Mouse (Mus musculus) gastrocnemius, postnatal 36 days (tissue): Measurements from ENCODE around the gene Rps6kb2. TPM values are rescaled to one million over a fixed set of nuclear protein-coding genes. Genes with fewer than 3 reads are reported as not detected.

ENCODE experiments used
- DNase-seq, 2 experiments: peaks; one replicate each; pipeline ENCODE4 v3.0.0; 2022
- intact Hi-C: fragments of 180-260 bp; cut with DNase I; formaldehyde crosslinking; loops from one replicate; pipeline ENCODE4 v1.15.1; 2025
- total RNA-seq, 2 experiments: library from RNA; stranded (reverse); gene quantifications; 2 replicates each; pipeline ENCODE4 v1.2.3; 2021

Rps6kb2 gene
- total RNA-seq, 2 experiments from 2014 or later: 25.2 to 26.8 TPM

DNA sequence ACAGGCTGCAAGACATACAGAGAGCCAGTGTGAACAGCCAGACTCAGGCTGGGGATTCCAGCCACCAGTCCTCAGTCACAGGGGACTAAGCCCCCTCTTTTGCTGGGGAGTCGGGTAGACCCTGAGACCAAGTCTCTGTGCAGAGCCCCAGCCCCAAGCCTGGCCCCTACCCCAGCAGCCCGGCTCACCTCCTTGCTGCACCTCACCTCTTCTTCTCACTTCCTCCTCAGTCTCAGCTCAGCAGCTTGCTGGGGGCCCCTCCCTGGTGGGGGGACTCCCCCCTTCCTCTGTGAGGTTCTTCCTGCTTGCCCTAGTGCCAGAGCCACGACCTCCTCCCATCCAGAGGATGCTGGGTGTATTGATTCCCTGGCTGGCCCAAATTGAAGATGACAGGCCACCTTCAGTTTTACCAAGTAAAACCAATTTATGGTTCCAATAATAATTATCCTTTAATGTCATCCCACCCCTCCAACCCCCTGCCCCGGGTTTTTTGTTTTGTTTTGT, 27.7 kb upstream of the Rps6kb2 start, which contains the start of gene Tbc1d10c:
TSS of gene Tbc1d10c (minus strand) at position 454 of the 504 bp plus-strand sequence.
- no peak for DNase-seq
- intact Hi-C loops: loop anchor here (1.0 kb wide), 1 partner anchor 22 kb away; no protein-coding TSS in a partner anchor

GRCm38 (mm10) chr19:4189051-4189620, 26.0 kb upstream of the Rps6kb2 start:
- intact Hi-C loops: loop anchor here (2.0 kb wide), 1 partner anchor 14 kb away; the partner anchor contains the start of gene Carns1
- no peak for DNase-seq

DNA sequence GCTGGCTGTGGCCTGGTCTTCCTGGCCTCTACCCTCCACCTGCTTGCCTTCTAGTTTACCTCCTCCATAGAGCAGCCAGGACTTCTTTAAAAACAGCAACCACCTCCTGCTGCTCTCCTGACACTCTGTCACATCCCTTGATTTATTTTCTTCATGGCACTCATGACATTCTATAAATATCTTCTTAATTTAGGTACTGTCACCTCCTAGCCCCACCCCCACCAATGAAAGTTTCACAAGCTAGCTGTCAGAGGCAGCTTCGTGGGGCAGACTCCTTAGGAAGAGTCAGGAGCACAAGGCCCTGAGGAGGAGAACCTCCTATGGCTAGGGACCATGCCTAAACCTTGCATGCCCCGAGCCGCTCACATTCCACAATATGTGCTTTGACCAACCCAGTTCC, 24.1 kb upstream of the Rps6kb2 start:
- no peak for DNase-seq
- intact Hi-C loops: no loop called here

GRCm38 (mm10) chr19:4184976-4185975, 22.1 kb upstream of the Rps6kb2 start:
- no peak for DNase-seq
- intact Hi-C loops: no loop called here

DNA sequence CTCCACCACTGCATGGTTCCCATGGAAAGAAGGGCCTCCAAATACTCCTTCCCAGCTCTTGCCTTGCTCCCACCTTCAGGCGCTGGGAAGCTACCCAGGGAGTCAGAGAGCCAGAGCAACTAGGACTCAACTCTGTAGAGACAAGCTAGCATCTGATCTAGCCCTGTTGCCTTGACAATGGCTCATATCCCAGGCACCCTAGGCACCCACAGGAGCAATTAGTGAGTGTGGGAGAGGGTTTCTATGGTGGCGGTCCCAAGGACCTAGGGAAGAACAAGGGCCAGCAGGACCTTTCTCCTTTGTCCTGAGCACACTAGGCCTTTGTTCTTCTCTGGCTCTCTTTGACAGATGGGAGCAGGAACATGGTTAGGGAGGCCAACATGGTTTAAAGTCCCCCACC, 20.5 kb upstream of the Rps6kb2 start:
- intact Hi-C loops: no loop called here

GRCm38 (mm10) chr19:4181892-4182291, 18.7 kb upstream of the Rps6kb2 start:
- intact Hi-C loops: no loop called here
- DNase-seq: no peak

More for the DNA sequence above, 20.5 kb upstream of the Rps6kb2 start:
- DNase-seq: no peak

DNA sequence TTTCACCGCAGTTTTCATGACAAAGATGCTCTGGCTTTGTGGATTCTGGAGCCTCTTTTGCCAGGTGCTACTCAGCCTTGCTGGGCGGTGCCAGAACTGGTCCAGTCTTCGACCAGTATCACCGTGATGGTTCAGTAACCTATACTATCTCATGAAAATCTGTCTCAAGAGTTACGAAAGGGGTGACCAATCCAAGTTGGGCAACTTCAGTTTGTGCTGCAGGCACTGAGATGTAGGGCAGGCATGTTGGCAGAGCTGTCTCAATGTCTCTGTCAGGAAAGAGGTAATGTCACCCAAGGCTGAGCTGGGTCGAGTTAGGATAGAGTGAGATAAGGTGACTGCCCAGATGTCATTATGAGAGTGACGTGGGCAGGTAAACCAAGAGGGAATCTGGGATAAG, 17.3 kb upstream of the Rps6kb2 start:
- intact Hi-C loops: no loop called here
- no peak for DNase-seq

DNA sequence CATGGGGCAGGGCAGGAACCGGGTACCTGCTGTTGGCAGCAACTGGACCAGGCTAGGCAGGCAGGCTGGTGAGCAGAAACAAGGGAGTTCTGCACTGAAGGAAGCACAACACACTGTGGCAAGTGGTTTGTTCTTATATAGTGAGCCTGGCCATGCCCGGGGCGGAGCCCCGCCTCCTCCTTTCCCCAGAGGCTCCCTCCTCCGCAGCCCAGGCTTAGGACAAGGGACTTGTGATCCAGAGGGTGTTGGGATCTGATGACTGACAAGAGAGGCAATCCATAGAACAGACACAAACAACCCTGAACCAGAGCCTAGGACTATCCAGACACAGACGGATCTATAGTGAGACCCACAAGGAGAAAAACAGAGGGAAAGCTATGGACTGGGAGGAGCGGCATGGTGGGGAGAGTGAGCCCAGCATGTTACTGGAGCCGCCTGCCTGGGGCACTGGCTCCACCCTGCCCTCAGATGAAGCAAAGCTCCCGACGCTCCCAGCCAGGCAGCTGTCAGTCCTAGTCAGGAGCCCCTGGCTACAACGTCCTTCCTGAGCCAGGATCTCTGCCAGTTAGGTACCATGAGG, 12.3 kb upstream of the Rps6kb2 start, which contains the start of gene Carns1:
TSS of gene Carns1 (minus strand) at position 112 of the 580 bp plus-strand sequence.
- intact Hi-C loops: loop anchor here (2.0 kb wide), 1 partner anchor 13 kb away; no protein-coding TSS in a partner anchor
- peak in 1 of 2 experiments; percentile 47 for DNase-seq

DNA sequence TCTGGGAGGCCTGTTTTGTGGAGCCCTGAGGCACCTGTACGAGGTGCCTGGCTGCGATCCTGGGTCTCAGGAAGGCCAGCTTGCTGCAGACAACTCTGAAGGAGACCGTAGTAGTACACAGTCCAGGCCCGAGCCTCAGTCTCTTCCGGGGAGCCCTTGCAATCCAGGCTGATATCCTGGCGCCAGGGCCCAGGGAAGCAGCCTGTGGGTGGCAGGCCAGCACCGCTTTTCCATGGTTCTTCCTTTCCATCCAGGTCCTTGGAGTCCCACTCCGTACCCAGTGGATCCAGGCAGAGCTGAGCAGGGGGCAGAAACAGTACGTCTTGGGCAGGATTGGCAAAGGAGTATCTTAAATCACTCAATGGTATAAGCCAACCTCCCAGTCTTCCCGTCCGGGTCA, 9.8 kb upstream of the Rps6kb2 start:
- intact Hi-C loops: loop anchor here (5.0 kb wide), 1 partner anchor 54 kb away; no protein-coding TSS in a partner anchor
- no peak for DNase-seq

DNA sequence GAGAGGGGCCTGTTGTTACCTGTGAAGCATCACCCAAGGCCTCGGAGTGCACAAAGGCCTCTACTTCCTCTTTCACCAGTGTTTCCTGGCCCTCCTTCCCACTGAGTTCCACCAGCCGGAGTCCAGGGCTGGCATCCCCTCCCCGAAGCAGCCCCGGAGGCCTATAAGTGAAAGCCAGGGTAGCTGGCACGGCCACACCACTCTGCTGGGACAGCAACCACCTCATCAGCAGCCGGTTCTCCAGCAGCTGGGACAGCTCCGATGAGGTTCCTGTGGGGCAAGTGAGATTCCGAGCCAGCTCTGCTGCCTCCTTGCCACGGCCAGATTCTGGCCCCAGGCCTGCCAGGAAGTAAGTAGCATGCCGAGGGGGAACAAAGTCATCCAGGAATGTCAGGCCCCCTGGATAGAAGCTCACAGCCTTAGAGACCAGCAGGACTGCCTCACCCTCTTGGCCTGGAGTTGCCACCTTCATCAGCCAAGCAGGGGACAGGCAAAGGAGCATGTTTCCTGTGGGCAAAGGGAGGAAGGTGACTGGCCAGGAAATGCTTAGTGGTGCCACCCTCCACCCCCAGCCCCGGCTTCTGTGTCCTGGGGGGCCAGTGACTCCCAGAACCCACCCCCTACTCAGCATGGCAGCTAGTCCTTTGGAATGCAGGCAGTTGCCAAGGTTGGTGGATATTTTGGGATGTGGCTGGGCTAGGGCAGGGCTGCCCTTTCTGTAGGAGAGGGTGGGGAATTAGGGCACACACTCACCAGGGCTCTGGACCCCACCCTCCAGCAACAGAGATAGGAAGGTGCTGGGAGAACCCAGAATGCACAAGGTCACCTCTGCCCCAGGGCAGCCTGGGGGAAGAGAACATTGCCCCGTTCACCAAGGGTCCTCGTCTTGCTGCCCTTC, 8.5 kb upstream of the Rps6kb2 start:
- intact Hi-C loops: loop anchor here (5.0 kb wide), 1 partner anchor 56 kb away; no protein-coding TSS in a partner anchor
- peak in 1 of 2 experiments; percentile 55 for DNase-seq

DNA sequence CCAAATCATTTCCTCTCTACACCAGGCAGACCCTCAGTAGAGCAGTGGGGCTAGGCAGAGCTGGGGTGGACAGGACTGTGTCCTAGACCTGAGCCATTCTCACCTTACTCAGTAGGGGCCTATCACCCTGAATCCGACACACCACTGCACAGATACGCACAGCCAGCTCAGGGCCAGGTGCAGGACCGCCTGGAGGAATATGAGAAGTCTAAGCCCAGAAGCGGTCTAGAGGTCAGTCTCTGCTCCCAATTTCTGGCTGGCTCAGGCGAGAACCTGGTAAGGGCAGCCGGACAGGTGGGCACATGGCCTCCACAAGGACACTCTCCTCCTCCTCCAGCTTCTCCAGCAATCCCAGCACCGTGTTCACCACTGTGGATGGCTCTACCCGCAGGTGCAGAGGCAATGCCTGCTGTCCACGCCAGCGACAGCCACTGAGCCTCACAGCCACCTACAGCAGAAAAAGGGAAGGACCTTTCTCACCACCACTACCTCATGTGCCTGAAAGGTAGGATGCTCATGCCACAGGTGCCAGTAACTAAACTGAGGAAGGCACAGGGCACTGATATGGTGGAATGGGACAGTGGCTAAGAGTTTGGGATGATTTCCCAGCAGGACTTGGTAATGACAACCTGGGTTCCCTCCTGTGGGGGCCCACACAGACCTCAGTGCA, 7.7 kb upstream of the Rps6kb2 start:
- intact Hi-C loops: loop anchor here (5.0 kb wide), 1 partner anchor 56 kb away; no protein-coding TSS in a partner anchor
- DNase-seq: no peak

DNA sequence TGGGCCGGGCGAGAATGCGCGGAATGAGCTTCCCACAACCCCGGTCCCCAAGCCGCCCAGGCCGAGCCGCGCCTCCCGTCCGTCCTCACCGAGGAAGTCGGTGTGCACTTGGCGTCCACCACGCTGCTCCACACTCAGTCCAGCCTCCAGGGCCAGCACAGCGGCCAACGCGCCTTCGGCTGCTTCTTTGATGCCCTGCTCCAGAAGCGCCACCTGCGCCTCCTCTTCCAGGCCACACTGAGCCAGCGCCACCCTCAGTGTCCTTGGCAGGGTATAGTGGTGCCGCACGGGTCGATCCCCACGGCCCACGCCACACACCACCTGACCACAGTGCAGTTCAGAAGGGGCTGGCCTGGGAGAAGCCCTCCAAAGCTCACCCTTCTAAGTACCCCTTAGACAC, 6.7 kb upstream of the Rps6kb2 start:
- intact Hi-C loops: loop anchor here (1.0 to 5.0 kb wide), 2 partner anchors 21 to 57 kb away; partner anchors contain the start of gene Tbc1d10c
- DNase-seq: no peak

DNA sequence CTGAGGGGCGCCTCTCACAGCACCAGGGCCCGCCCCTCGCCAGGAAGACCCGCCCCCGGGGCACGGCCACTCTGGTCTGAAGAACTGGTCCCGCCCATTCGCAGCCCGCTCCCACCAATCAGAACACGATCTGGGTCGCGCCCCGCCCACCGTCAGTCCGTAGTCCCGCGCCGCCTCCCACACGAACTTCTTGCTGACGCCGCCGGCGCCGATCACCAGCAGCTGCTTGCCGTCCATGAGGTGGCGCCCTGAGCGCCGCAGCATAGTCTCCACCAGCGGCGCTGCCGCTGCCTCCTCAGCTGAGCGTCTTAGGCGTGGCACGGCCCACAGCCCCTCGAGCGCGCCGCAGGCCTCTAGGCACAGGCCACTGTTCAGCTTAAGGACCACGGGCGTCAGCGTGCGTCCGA, 6.2 kb upstream of the Rps6kb2 start:
- peak; percentile 99 to 100 for DNase-seq
- intact Hi-C loops: loop anchor here (1.0 kb wide), 1 partner anchor 22 kb away; the partner anchor contains the start of gene Tbc1d10c

DNA sequence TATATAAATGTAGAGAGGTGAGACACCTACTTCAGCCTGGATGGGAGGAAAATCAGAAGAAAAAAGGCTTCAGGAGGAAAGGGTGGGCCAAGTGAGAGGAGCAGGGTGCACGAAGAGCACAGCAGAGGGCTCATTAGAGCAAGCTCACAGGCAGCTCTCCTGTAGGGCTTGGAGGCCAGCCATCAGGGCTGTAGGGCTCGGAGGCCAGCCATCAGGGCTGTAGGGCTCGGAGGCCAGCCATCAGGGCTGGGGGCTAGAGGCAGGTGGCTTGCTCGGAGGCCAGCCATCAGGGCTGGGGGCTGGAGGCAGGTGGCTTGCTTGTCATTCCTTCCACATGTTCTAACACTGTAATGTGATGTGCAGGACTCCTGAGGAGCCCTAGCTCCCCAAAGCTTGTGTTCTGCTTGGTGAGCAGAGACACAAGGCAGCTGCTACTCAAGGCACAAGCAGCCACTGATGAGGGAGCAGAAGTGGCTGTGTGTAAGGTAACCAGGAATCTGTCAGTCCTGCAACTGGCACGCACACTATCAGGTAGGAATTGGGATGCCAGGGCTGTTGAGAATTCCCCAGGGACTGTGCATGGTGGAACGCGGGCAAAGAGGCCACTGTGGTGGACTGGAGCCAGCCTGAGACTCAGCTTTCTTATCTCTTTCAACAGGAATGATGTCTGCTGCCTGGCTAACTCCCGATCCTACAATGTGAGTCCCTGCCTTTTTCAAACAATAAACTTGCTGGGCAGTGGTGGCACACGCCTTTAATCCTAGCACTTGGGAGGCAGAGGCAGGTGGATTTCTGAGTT, 3.7 kb upstream of the Rps6kb2 start:
- DNase-seq: no peak
- intact Hi-C loops: no loop called here

- intact Hi-C loops: no loop called here
- DNase-seq: no peak
Measured at GRCm38 (mm10) chr19:4164721-4165120, 1.6 kb upstream of the Rps6kb2 start.

- intact Hi-C loops: no loop called here
- no peak for DNase-seq
Measured at GRCm38 (mm10) chr19:4164100-4164499, 946 bp upstream of the Rps6kb2 start.

DNA sequence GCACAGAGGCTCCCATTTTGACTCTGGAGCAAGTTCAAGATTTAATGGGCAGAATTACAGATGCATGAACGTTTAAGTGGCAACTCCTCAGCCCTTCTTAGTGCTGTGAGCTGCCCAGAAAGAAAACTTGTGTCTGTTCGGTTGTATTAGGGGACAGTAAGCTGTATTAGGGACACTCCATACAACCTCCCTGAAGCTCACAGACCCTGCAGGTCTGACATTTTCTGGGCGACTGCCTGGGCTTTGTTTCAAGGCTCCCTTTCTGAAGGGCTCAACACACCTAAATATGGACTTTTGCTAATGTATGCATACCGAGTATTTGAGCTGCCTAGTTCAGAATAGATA, 361 bp upstream of the Rps6kb2 start:
- no peak for DNase-seq
- intact Hi-C loops: no loop called here

GRCm38 (mm10) chr19:4159049-4159448, 4.1 kb downstream of the Rps6kb2 start:
- intact Hi-C loops: no loop called here
- no peak for DNase-seq
